Mouse (Mus musculus) spleen, postnatal 14 days (tissue): ENCODE measurements around the gene Macrod2.

Experiments used
- DNase-seq, 2 experiments: peaks; one replicate each; pipeline ENCODE4 v3.0.0; 2021 to 2022; ENCODE audit warnings: low spot score in 2 of 2

Gene Macrod2

GRCm38 (mm10) chr2:140790363-140790762, 395.3 kb downstream of the Macrod2 start:
- DNase-seq, result no peak

- no peak for DNase-seq
These were observed 398.9 kb downstream of the Macrod2 start for GRCm38 (mm10) chr2:140793886-140794608.

DNA sequence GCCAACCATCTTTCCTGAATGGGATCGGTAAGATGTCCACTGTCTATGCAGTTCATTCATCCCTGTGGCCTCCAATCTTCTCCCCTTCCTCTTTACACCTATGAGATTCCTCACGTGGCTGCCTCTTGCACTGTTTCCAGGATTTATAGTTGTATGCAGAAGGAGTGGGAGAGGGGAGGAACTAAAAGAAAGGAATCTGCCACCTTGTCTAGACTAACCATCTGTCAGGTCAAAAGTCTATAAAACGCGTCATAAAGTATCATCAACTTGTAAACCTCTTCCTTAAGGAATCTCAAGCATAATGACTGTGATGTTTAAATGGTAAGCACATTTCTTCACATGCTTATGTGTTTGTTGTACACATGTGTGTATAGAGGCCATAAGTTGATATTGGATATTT, 416.6 kb downstream of the Macrod2 start:
- no peak for DNase-seq

DNA sequence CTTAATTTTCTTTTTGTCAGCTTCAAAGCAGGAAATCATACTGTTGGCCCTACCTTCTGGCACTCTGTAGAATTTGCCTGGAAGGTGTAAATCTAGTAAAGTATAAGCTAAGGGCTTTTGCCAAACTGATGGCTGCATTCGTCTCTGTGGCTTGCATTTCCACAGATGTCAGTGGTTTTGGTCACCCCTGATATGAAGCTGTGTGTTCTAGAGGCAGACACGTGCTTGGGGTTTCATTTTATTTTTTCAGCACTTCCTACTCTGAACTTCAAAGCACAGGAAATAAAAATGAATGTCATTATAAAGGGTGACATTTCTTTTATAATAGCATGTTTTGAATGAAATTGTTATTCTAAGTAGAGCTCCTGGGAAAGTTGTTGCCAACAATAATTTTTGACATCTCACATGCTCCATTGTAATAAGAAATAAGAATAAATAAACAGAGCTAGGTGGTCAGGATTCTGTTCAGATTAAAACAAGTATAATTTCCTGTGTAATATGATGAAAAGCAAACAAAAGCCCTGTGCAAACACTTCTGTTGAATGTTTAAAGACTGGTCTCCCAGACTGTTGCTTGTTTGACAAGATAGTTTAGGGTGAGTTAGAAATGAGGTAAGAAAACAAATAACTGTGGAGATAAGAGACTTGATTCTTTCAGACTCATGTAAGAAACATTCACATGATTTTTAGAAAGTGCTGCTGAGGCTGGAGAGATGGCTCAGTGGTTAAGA, 424.4 kb downstream of the Macrod2 start:
- no peak for DNase-seq

DNA sequence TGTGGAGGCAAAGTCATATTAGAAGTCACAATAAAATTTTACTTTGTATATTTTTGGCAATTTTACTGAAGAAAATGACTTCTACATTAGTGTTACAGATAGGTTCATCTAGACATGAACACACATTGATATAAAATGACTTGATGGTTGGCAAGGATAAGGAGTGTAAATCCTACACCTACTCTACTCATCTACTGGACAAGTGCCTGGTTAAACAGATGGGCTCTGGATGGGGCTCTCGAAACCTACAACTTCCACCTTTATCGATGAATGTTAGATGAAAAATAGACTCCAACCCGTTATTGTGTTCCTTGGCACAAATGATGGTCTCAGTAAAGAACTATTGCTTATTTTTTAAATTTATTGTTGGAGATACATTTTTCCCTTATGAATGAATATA, 427.3 kb downstream of the Macrod2 start:
- DNase-seq, result no peak

DNA sequence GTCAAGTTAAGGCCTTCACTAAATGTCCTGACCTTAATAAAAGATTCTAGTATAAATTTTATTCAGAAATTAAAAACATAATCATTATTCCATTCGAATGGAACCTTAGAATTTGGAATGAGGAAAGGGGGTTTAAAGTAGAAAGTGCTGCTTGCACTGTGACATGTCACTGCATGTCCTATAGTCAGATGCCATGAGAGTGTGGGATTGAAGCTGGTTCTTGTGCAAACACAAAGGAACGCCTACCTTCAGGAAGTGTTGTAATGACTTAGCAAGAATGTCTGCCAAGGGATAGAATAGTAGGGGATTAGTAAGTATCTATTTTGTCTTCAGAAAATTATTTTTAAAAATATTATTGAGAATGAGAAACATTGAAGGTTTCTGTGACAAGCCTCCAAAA, 431.1 kb downstream of the Macrod2 start:
- no peak for DNase-seq

GRCm38 (mm10) chr2:140828859-140829258, 433.8 kb downstream of the Macrod2 start:
- no peak for DNase-seq

DNA sequence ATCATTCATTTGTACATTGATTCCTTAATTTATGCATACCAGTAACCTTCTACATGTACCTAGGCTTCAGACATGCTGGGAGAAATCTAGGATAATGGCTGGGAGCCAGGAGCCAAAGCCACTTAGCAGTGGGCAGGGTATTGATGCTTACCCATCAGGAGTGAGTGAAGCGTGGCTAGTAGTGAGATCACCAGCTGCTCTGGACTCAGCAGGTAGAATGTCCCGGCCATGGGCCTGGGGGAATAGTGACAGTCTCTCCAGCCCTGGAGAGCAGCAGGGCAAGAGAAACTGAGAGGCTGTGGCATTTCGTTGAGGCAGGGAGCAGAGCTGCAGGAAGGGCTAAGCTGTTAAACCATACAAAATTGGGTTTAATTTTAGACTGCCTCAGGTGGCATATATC, 435.0 kb downstream of the Macrod2 start:
- DNase-seq, result no peak

- DNase-seq, result no peak
These were observed 444.3 kb downstream of the Macrod2 start for GRCm38 (mm10) chr2:140839371-140839770.

DNA sequence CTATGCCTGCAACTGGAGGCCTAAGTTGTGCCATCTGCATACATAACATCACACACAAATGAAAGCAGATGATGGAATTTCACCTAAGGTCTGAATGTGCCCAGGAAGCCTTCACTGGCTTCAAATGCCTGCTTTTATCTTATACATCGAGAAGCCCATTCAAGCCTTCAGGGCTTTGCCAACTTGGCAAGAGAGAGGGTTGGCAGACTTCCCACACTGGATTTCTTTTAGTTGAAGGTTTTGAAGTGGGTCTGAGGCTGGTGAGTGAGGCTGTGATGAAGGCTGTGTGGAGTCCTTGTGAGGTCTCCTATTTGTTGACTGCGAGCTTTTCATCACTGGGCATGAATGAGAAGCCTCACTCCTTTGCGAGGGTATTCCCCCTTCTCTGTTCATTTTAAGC, 444.8 kb downstream of the Macrod2 start:
- DNase-seq, result no peak

- DNase-seq, result no peak
These were observed 448.9 kb downstream of the Macrod2 start for GRCm38 (mm10) chr2:140844030-140844429.

DNA sequence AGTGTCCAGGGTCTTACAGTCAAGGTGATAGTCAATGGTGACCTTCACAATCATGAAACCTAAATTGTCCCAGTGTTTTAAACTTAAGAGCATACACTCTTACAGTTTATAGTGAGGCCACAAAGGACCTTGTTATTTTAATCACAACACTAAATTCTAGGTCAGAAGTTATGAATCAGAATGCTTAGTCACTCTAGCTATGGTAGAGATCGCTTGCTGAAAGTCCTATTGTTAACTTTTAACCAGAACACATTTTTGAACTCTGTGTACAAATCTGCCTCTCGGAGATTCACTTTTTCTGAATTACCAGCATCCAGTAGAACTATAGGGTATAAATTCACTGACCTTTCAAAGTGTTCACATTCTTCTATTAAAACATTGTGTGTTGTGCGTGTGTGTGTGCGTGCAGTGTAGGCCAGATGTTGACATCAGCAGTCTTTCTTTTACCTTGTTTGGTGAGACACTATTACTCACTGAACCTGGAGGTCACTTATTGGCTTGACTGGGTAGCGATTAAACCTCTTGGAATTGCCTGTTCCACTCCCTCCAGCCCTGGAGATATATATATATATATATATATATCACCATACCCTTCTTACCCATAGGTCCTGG, 452.8 kb downstream of the Macrod2 start:
- DNase-seq, result no peak

- DNase-seq, result no peak
These were observed 458.4 kb downstream of the Macrod2 start for GRCm38 (mm10) chr2:140853538-140853937.

GRCm38 (mm10) chr2:140861356-140861755, 466.2 kb downstream of the Macrod2 start:
- no peak for DNase-seq

DNA sequence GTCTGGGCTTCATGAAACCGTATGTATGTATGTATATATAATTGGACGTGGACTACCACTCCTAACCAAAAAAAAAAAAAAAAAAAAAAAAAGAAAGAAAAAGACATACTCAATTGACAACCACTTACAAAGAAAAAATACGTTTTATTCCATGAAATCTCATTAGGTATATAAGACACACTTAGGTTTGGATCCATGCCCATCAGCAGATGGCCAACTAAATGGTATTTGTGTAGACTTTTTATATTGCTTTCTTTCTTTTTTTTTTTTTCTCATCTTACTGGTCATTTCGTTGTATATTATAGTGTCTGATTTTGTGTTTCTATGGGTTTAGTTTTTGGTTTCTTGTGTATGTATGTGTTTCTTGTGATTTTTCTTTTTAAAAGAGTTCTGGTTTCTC, 467.6 kb downstream of the Macrod2 start:
- DNase-seq, result no peak

DNA sequence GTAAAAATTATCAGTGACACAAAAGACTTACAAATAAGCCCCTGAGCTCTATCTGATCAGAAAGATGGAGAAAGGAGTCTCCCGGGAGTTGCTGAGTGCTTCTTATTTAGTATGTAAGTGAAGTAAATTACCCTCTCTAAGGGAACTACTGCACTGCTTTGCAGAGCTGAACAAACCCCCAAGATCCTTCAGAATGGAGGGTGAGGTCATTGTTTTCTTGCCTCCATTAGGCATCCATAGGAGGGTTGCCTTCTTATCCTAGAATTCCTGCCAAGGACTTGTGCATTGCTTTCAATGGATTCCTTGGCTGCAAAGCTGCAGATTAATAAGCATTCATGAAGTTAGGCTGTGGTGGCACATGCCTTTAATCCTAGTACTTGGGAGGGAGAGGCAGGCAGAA, 470.5 kb downstream of the Macrod2 start:
- no peak for DNase-seq

GRCm38 (mm10) chr2:140867116-140867515, 472.0 kb downstream of the Macrod2 start:
- no peak for DNase-seq

- DNase-seq, result no peak
These were observed 490.1 kb downstream of the Macrod2 start for GRCm38 (mm10) chr2:140885176-140885575.

GRCm38 (mm10) chr2:140890683-140891082, 495.6 kb downstream of the Macrod2 start:
- DNase-seq, result no peak

GRCm38 (mm10) chr2:140896396-140897082, 501.4 kb downstream of the Macrod2 start:
- no peak for DNase-seq

- no peak for DNase-seq
These were observed 503.4 kb downstream of the Macrod2 start for GRCm38 (mm10) chr2:140898408-140898985.

GRCm38 (mm10) chr2:140905331-140905730, 510.2 kb downstream of the Macrod2 start:
- DNase-seq, result no peak
